Mouse (Mus musculus): ENCODE measurements around the gene Lima1.

DNA sequence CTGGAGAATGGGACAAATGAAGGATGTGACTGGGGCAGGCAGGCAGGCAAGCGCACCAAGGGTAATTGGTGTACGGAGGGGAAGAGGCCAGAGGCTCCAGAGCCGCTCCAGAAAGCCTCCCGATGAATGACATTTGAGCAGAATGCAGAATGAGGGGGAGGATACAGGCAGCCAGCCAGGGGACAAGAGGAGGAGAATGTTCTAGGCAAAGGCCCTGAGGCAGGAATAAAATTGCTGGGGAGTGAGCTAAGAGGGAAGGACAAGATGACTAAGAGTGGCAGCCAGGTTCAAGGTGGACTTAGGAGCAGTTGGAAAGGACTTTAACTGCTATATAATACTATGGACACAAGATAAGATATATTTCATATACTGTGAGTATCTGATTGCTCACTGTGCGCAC is 9.3 kb downstream of the Lima1 start:
- TF ChIP-seq CTCF (IDR thresholded peaks at IDR 0.05; ENCODE audit: low read depth) (no peak), EP300 (optimal IDR thresholded peaks at IDR 0.05) (peak; percentile 37)

Data from stomach, postnatal 0 days (tissue).